Mouse (Mus musculus): ENCODE data around the gene Wwc2.

GRCm38 (mm10) chr8:47891641-47892040 lies 99.1 kb downstream of the Wwc2 start:
- TF ChIP-seq GATA1 (IDR thresholded peaks at IDR 0.05; ENCODE audit: borderline replicate concordance, low read length) (no peak), FLI1 (IDR thresholded peaks at IDR 0.05; ENCODE audit: low read length) (no peak)
